Mouse (Mus musculus) thymus, adult 2 months (tissue): ENCODE data around the gene Rd3. TPM values are rescaled to one million over a fixed set of nuclear protein-coding genes. Genes with fewer than 3 reads are reported as not detected.

Experiments used
- DNase-seq: peaks from one replicate; pipeline ENCODE4 v3.0.0; 2021
- H3K27ac ChIP-seq: fragments of 200-500 bp; 2 replicates; pipeline ENCODE4 v1.5.1; 2012; ENCODE audit warnings: low read length, control low read depth; ENCODE audit not compliant: control insufficient read depth, insufficient read depth
- H3K27me3 ChIP-seq: fragments of 200-500 bp; 2 replicates; pipeline ENCODE4 v1.6.1; 2012; ENCODE audit warnings: mild to moderate bottlenecking, low read length, moderate library complexity, mixed read lengths; ENCODE audit not compliant: control insufficient read depth, insufficient read depth
- H3K36me3 ChIP-seq: fragments of 200-500 bp; 2 replicates; pipeline ENCODE4 v1.6.1; 2012; ENCODE audit warnings: mild to moderate bottlenecking, low read length, moderate library complexity; ENCODE audit not compliant: control insufficient read depth, insufficient read depth
- H3K4me1 ChIP-seq: fragments of 200-500 bp; replicated peaks from 2 replicates; pipeline ENCODE4 v1.6.1; 2012; ENCODE audit warnings: low read length; ENCODE audit not compliant: control insufficient read depth, insufficient read depth
- H3K4me3 ChIP-seq: fragments of 200-500 bp; 2 replicates; pipeline ENCODE4 v1.5.1; 2012; ENCODE audit warnings: mild to moderate bottlenecking, low read length, control low read depth, moderate library complexity; ENCODE audit not compliant: control insufficient read depth, insufficient read depth
- CTCF ChIP-seq: fragments of 200-500 bp; IDR thresholded peaks from 2 replicates; pipeline ENCODE4 v1.5.1; 2012; ENCODE audit warnings: mild to moderate bottlenecking, control low read depth, low read length, moderate library complexity, borderline replicate concordance; ENCODE audit not compliant: control insufficient read depth, poor library complexity, insufficient read depth; ENCODE audit errors: extremely low read depth
- POLR2A ChIP-seq: fragments of 200-500 bp; IDR thresholded peaks from 2 replicates; pipeline ENCODE4 v1.6.1; 2012; ENCODE audit warnings: mild to moderate bottlenecking, low read length, control low read depth, moderate library complexity; ENCODE audit not compliant: control insufficient read depth, poor library complexity, insufficient read depth; ENCODE audit errors: extremely low read depth
- WGBS: fragments of 180-500 bp; shearing (Covaris S2); methylation state at CpG from one replicate; pipeline ENCODE4 v1.1.7; 2018; 5-methylcytosine and 5-hydroxymethylcytosine counted together
- polyA plus RNA-seq: library from polyadenylated mRNA; depleted of rRNA; stranded (reverse); fragments of >200 nt; gene quantifications from 2 replicates; pipeline ENCODE4 v1.2.3, GENCODE M21; 2012; rRNA removed

Gene Rd3
- 0.71 and 1.5 TPM in 2 replicates for polyA plus RNA-seq

DNA sequence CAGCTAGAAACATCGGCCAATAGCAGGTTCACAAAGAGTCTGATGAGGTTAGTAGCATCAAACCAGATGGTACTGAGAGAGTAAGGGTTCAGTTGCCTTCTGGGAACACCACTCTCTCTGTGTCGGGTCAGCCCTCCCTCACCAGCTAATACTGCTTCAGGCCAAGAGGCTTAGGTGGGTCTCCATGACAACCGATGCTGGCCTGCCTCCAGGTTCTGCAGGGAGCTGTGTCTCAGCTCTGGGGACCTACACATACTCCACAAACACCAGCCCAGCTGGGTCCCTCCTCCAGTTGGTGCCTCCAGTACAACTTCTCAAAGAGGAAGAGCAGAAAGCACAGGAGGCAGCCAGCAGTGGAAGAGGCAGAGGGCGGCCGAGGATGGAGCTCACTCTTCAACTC, at the start of gene Rd3:
Rd3 (plus strand) TSS at position 184 of the 400 bp plus-strand sequence.
- H3K4me3 ChIP-seq: no peak within 1 kb of the TSS
- H3K36me3 ChIP-seq: no peaks in the 10 kb centered on the region
- 43% methylated on average over 5 of the region's 5 CpGs for WGBS
- H3K27ac ChIP-seq: no peak within 1 kb of the TSS
- TF ChIP-seq CTCF (no peak), POLR2A (no peak)
- no peaks in the 10 kb centered on the region for H3K4me1 ChIP-seq
- DNase-seq: no peak
- no peaks in the 10 kb centered on the region for H3K27me3 ChIP-seq

DNA sequence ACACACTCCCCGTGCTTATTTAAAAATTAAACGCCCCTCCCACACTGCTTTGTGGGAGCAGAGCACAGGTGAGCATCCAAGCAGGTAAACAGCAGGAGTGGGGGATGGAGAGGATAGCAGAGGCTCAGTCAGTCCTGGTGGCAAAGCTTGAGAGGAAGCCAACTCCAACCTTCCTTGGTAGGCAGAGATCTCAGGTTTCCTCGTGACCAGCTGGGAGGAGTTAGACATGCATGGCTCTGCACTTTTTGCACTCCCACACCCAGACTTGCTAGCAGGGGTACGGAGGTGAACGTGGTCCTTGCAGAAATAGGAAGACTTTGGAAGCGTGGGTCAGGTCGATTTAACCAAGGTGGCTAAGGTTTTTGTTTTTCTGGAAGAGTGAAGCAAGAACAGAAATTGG, 48.8 kb upstream of the Rd3 start:
- Histone ChIP-seq H3K27me3 (no peaks in the 10 kb centered on the region), H3K27ac (no peak overlapping the region), H3K4me1 (no peaks in the 10 kb centered on the region), H3K36me3 (no peaks in the 10 kb centered on the region), H3K4me3 (no peak overlapping the region)
- 83% methylated on average over 7 of the region's 7 CpGs for WGBS
- no peak for TF ChIP-seq POLR2A
- TF ChIP-seq CTCF: no peak
- no peak for DNase-seq

GRCm38 (mm10) chr1:191929065-191929464, 48.1 kb upstream of the Rd3 start:
- Histone ChIP-seq H3K36me3 (no peaks in the 10 kb centered on the region), H3K4me1 (no peaks in the 10 kb centered on the region), H3K27ac (no peak overlapping the region), H3K27me3 (no peaks in the 10 kb centered on the region), H3K4me3 (no peak overlapping the region)
- no peak for TF ChIP-seq CTCF
- TF ChIP-seq POLR2A: no peak
- DNase-seq: no peak
- 72% methylated on average over 8 of the region's 8 CpGs for WGBS

DNA sequence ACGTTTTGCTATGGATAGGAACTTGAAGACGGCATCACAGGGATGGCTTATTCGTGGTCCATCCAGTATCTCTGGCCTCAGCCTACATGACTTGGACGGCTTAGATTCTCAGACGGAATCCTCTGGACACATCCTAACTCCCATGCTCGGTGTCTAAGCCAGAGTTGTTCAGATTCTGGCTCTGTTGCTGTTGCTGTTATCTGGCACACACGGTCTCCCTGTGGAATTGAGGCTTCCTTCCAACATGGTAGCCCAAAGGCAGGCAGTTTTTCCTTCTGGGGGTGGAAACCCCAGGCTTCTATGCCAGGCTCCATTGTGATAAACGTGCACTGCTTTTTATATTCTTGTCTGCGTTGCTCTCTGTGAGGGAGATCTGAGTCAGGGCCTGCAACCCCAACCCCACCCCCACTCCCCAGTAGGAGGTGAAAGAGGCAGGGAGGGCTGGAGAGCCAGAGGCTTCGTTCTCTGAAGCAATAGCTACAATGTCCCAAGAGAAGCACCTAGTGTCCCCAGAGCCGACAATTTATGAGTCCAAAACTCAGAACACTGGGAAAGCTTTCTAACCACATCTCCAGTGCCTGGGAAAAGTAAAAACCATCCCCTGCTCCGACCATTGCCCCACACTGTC, 47.2 kb upstream of the Rd3 start:
- DNase-seq: no peak
- WGBS: 86% methylated on average over 12 of the region's 12 CpGs

GRCm38 (mm10) chr1:191930525-191931105, 46.6 kb upstream of the Rd3 start:
- TF ChIP-seq CTCF: no peak
- no peak for TF ChIP-seq POLR2A
- no peaks in the 10 kb centered on the region for H3K4me1 ChIP-seq
- WGBS: 94% methylated on average over 3 of the region's 3 CpGs
- no peaks in the 10 kb centered on the region for H3K36me3 ChIP-seq
- H3K27me3 ChIP-seq: no peaks in the 10 kb centered on the region
- no peak for DNase-seq
- H3K27ac ChIP-seq: no peak overlapping the region
- no peak overlapping the region for H3K4me3 ChIP-seq

More for the DNA sequence above, 47.2 kb upstream of the Rd3 start:
- Histone ChIP-seq H3K4me1 (no peaks in the 10 kb centered on the region), H3K4me3 (no peak overlapping the region), H3K36me3 (no peaks in the 10 kb centered on the region), H3K27me3 (no peaks in the 10 kb centered on the region), H3K27ac (no peak overlapping the region)
- no peak for TF ChIP-seq CTCF

GRCm38 (mm10) chr1:191932286-191932985, 44.7 kb upstream of the Rd3 start:
- WGBS: 87% methylated on average over 8 of the region's 8 CpGs

More at GRCm38 (mm10) chr1:191932286-191932985, 44.7 kb upstream of the Rd3 start:
- H3K4me3 ChIP-seq: no peak overlapping the region
- no peaks in the 10 kb centered on the region for H3K36me3 ChIP-seq
- H3K4me1 ChIP-seq: no peaks in the 10 kb centered on the region
- no peaks in the 10 kb centered on the region for H3K27me3 ChIP-seq
- TF ChIP-seq POLR2A: no peak
- TF ChIP-seq CTCF: no peak
- H3K27ac ChIP-seq: no peak overlapping the region
- no peak for DNase-seq
